Mouse (Mus musculus): ENCODE data around the gene Mprip.
A peak's percentile ranks its signal among the peaks of the same experiment; 100 is the strongest.

Mprip gene

GRCm38 (mm10) chr11:59803516-59803915, 142.4 kb downstream of the Mprip start:
- no peak for DNase-seq (ENCODE audit: low read depth, low spot score)

GRCm38 (mm10) chr11:59804409-59805110, 143.5 kb downstream of the Mprip start:
- DNase-seq (ENCODE audit: low read depth, low spot score), result no peak

GRCm38 (mm10) chr11:59805256-59805655, 144.2 kb downstream of the Mprip start:
- DNase-seq (ENCODE audit: low read depth, low spot score), result no peak

GRCm38 (mm10) chr11:59805656-59806055, 144.6 kb downstream of the Mprip start:
- DNase-seq (ENCODE audit: low read depth, low spot score), result no peak

DNA sequence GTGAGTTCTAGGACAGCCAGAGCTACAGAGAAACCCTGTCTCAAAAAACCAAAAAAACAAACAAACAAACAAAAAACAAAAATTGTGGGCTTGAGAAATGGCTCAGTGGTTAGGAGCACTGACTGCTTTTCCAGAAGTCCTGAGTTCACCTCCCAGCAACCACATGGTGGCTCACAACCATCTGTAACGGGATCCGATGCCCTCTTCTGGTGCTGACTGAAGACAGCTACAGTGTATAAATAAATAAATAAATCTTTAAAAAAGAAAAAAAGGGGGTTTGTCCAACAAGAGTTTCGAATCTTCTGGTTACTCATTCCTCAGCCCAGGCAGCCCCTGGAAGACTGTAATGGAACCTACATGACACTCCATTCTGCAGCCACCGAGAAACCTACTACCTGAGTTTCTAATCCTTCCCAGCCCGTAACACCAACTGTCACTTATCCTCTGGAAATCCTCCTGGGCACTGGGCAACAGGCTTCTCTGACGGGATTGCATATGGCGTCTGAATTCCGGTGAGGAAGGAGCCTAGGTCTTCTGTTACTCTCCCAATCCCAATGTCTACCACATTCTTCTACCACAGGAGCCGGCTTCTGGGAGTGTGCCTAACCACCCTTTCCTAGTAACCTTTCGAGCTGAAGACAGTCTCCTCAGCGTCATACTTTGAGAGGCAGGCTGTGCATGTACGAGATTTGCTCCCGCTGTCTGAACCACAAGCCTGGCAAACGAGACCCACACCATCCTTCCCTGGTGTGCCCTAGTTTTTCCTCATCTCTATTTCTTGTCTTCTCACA, 147.3 kb downstream of the Mprip start:
- no peak for DNase-seq (ENCODE audit: low read depth, low spot score)

DNA sequence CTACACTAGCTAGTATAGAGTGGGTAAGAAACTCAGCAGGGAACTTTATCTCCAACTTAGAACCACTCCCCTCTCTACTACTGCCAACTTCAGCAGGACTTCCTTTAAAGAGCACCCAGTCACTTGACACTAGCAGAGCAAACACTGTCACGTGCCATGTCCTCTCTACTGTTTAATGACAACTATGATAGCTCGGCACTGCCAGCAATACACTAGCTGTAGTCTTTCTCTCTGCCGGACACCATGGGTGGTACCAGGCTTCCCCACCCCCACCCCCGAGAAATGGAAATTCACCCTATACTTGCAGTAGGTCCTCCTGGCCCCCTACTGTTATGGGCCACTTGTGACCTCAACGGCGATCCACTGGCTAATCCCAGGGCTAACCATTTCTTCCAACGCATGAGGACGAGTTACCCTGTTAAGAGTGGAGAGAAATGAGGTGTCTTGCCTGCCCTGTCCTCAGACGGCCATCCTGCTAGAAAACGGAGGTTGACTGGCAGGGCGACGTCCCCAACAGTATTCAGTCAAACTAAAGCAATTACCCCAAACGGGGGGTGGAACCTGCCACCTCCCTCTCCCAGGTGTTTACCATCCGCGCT, 148.1 kb downstream of the Mprip start:
- no peak for DNase-seq (ENCODE audit: low read depth, low spot score)

DNA sequence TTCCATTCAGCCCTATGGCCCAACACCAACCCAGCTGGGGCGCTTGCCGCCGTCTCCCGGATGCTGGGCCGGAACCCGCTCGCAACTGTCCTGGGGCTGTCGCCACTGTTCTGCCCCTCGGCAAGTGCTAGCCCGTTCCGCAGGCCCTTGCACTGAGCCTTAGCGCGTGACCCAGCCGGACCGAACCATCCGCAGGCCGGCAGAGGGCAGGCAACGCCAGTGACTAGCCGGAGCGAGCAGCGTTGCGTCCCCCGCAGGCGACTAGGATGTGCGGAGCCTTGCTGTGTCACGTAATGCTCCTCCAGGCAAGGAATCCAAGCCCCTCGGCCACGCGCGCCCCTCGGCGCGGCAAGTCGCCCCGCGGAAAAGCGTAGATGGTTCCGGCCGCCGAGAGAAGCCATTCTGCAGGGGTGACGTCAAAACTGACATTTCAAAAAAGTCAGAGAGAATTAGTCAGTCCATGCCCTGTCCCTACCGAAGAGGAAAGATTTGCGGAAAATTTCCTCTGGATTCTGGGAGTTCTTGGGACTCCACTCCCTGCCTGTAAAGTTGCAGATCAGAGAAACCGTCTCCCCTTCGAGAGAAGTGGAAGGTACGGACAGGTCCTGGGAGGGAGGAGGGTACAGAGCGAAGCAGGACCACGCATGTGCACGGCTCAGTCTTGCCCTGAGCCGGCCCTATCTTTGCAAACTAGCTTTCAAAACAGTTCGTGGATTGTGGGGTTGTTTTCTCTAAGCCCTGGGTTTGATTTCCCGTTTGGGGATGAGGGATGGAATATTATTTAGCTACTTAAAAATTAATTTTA, 148.8 kb downstream of the Mprip start, which contains the start of gene Flcn:
Gene Flcn (minus strand): TSS at position 347 of the 805 bp plus-strand sequence.
- DNase-seq (ENCODE audit: low read depth, low spot score), result peak; percentile 81

GRCm38 (mm10) chr11:59810480-59811158, 149.5 kb downstream of the Mprip start:
- DNase-seq (ENCODE audit: low read depth, low spot score), result no peak

DNA sequence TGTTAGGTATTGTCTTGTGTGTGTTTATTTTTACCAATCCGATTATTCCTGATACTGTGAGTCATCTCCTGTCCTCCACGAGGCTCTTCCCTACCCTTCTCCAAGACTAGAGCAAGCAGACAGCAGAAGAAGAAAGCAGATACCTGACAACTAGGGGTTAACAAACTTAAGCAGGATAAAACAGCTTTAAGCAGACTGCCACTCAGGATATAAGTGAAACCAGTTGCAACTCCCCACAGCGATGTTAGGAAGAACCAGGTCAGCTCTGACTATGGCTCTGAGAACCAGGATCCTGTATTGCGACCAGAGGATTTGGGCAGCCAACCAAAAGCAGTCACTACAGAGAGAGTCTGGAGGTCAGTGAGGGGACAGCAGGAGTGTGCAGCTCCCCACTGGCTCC, 150.1 kb downstream of the Mprip start:
- DNase-seq (ENCODE audit: low read depth, low spot score), result peak; percentile 75

GRCm38 (mm10) chr11:59813276-59813675, 152.2 kb downstream of the Mprip start:
- no peak for DNase-seq (ENCODE audit: low read depth, low spot score)

DNA sequence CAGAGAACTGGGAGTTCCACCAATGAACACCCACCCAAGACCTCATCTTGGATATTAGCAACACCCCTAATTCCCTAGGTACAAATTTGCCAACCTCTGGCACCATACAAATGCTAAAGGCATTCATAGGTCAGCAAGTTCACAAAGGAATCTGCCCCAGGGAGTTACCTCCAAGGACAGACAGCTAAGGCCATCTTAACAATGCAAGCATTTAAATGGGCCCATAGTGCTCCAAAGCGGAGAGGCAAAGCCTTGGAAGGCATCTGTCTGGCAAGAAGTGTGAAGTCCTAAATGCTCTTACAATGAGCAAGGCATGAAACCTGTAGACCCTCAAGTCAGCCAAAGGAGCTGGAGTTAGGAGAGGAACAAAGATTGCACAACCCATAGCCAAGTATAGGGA, 153.2 kb downstream of the Mprip start:
- no peak for DNase-seq (ENCODE audit: low read depth, low spot score)

DNA sequence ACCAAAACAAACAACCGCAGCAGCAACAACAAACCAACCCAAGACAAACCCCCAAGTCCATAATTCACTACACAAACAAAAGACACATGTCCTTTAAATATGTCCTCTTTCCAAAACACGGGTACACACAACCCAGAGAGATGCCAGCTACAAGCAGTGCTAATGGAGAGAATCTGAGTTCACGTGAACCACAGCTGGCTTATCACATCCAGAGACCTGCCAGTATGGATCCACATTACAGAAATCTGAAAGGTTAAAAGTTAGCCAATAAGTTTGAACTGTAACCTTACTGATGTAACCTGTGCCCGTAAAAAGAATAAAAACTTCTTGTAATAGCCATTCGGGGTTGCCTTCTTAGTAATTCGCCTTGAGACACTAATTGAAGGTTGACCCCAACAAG, 153.8 kb downstream of the Mprip start:
- DNase-seq (ENCODE audit: low read depth, low spot score), result no peak

- DNase-seq (ENCODE audit: low read depth, low spot score), result no peak
Observed at GRCm38 (mm10) chr11:59815482-59816065, 154.5 kb downstream of the Mprip start.

GRCm38 (mm10) chr11:59817916-59818315, 156.8 kb downstream of the Mprip start:
- DNase-seq (ENCODE audit: low read depth, low spot score), result no peak

- no peak for DNase-seq (ENCODE audit: low read depth, low spot score)
Observed at GRCm38 (mm10) chr11:59821625-59822024, 160.5 kb downstream of the Mprip start.

All from retina, postnatal 7 days (tissue).